21 mouse cellular contexts compared by ENCODE assay signal in genomic region chr15:62190977-62191614, GRCm38 (mm10).
A peak's percentile ranks its signal among the peaks of the same experiment; 100 is the strongest.
DNase-seq lines count a peak whose midpoint lies in the region; ATAC-seq and TF ChIP-seq lines count a peak whose summit lies in the region.
"Had no signal": no experiment of that assay in that cellular context is flagged by ENCODE, and none has a peak within 500 bp of the region (broad histone marks: within the 10 kb centered on the region; RNA-seq: fewer than 3 reads in every experiment).

No protein-coding gene starts in this region.

- peak overlapping the region; percentile 94 for H3K27ac ChIP-seq in MEL (ENCODE audit: control insufficient read depth, low read depth, low read length)
- H3K27ac ChIP-seq in liver, embryonic 16.5 days (ENCODE audit: low read length), result peak overlapping the region; percentile 92
- H3K27ac ChIP-seq: embryonic facial prominence, embryonic 10.5 days; gastrocnemius, adult 2 months; hindbrain, embryonic 15.5 days; intestine, embryonic 15.5 days; limb, embryonic 12.5 days had no signal

- TF ChIP-seq POLR2A in MEL (IDR thresholded peaks at IDR 0.05; ENCODE audit: control insufficient read depth in 1 of 2, insufficient read depth in 1 of 2, low read depth in 1 of 2, low read length in 2 of 2, poor library complexity in 1 of 2), result peak in 1 of 2 experiments; percentile 61; a peak in 2 of 4 replicates

- no peak for TF ChIP-seq CTCF in MEL (IDR thresholded peaks at IDR 0.05 in 2 of 3, conservative IDR thresholded peaks at IDR 0.05 in 1 of 3; ENCODE audit: control insufficient read depth in 1 of 3, insufficient read depth in 1 of 3, low read depth in 2 of 3, low read length in 3 of 3, poor library complexity in 1 of 3, severe bottlenecking in 1 of 3)

- TF ChIP-seq EP300 in MEL (IDR thresholded peaks at IDR 0.05; ENCODE audit: low read depth in 1 of 2, low read length in 2 of 2), result peak; percentile 93 to 94

- no peaks in the 10 kb centered on the region for H3K27me3 ChIP-seq in MEL (ENCODE audit: control insufficient read depth in 1 of 2, insufficient read depth in 2 of 2, low read length in 2 of 2)
- H3K27me3 ChIP-seq in liver, embryonic 16.5 days (ENCODE audit: control insufficient read depth, insufficient read depth, low read depth, low read length), result no peaks in the 10 kb centered on the region
- H3K27me3 ChIP-seq: hindbrain, embryonic 15.5 days; intestine, embryonic 15.5 days; limb, embryonic 12.5 days had no signal

- peak overlapping the region; percentile 24 for H3K4me2 ChIP-seq in liver, embryonic 16.5 days (ENCODE audit: low read depth, low read length)
- H3K4me2 ChIP-seq: hindbrain, embryonic 15.5 days; intestine, embryonic 15.5 days; limb, embryonic 12.5 days had no signal

- peaks cover 12 to 63% of the 10 kb centered on the region in 2 experiments for H3K36me3 ChIP-seq in MEL (ENCODE audit: control insufficient read depth in 1 of 2, insufficient read depth in 2 of 2, low read length in 2 of 2)
- H3K36me3 ChIP-seq in liver, embryonic 16.5 days (ENCODE audit: control insufficient read depth, insufficient read depth), result no peaks in the 10 kb centered on the region
- H3K36me3 ChIP-seq: embryonic facial prominence, embryonic 10.5 days; hindbrain, embryonic 15.5 days; intestine, embryonic 15.5 days; limb, embryonic 12.5 days had no signal

- no peak; the same call in 1 of the 2 replicates for TF ChIP-seq RAD21 in MEL (IDR thresholded peaks at IDR 0.05; ENCODE audit: low read depth, low read length)

- H3K4me1 ChIP-seq in MEL (ENCODE audit: control insufficient read depth in 1 of 2, insufficient read depth in 2 of 2, low read length in 2 of 2), result peaks cover 33 to 39% of the 10 kb centered on the region in 2 experiments
- peaks cover 22% of the 10 kb centered on the region for H3K4me1 ChIP-seq in liver, embryonic 16.5 days (ENCODE audit: control insufficient read depth, low read depth, low read length)
- H3K4me1 ChIP-seq: embryonic facial prominence, embryonic 10.5 days; hindbrain, embryonic 15.5 days; intestine, embryonic 15.5 days; limb, embryonic 12.5 days had no signal

- DNase-seq in MEL (ENCODE audit: low read depth, low spot score) (peak; percentile 96), liver (peak; percentile 83)
- peak; percentile 83 for DNase-seq in c-Kit-positive CD71-positive TER-119-negative erythroid progenitor cells, embryonic 14.5 days (ENCODE audit: low read depth)
- DNase-seq in T-cell, adult 2 months (ENCODE audit: low spot score), result no peak
- DNase-seq in embryo, embryonic 10 days (ENCODE audit: low spot score), result no peak
- DNase-seq in adrenal gland, adult 18-20 months (ENCODE audit: low spot score in 2 of 2), result no peak
- no peak for DNase-seq in ovary, postnatal 10 days (ENCODE audit: low spot score)
- DNase-seq: adrenal gland, adult 2 months; cerebellum, adult 8-10 months; cerebellum, postnatal 36 days; gastrocnemius, adult 2 months; kidney, adult 8-10 months; kidney, postnatal 14 days; layer of hippocampus, postnatal 36 days; lung, adult 2 months had no signal

- H3K9me3 ChIP-seq in MEL (replicated peaks; ENCODE audit: insufficient read depth, low read length), result no peaks in the 10 kb centered on the region
- no peaks in the 10 kb centered on the region for H3K9me3 ChIP-seq in liver, embryonic 16.5 days (replicated peaks; ENCODE audit: control insufficient read depth, low read length)
- H3K9me3 ChIP-seq: embryonic facial prominence, embryonic 10.5 days; hindbrain, embryonic 15.5 days; intestine, embryonic 15.5 days; limb, embryonic 12.5 days had no signal

- H3K79me2 ChIP-seq in MEL (ENCODE audit: control insufficient read depth, insufficient read depth, low read length, poor library complexity), result peaks cover 10% of the 10 kb centered on the region

- WGBS in liver, embryonic 16.5 days (ENCODE audit: insufficient replicate concordance), result 44% methylated on average over 5 of the region's 5 CpGs

- ATAC-seq in liver, embryonic 16.5 days (ENCODE audit: low read depth), result peak; percentile 93
- ATAC-seq: intestine, embryonic 15.5 days; midbrain, embryonic 16.5 days had no signal

- H3K9ac ChIP-seq in MEL (ENCODE audit: control insufficient read depth, low read depth, low read length, poor library complexity, severe bottlenecking), result peak overlapping the region; percentile 62
- H3K9ac ChIP-seq in liver, embryonic 16.5 days (ENCODE audit: low read depth, low read length), result no peak overlapping the region; the same call in 1 of the 2 replicates
- H3K9ac ChIP-seq: hindbrain, embryonic 15.5 days; intestine, embryonic 15.5 days; limb, embryonic 12.5 days had no signal

- peak overlapping the region in 1 of 2 experiments; percentile 10; a peak in 1 of 4 replicates for H3K4me3 ChIP-seq in MEL (ENCODE audit: control insufficient read depth in 1 of 2, insufficient read depth in 1 of 2, low read depth in 2 of 2, low read length in 2 of 2)
- H3K4me3 ChIP-seq in liver, embryonic 16.5 days (ENCODE audit: low read depth, low read length), result no peak overlapping the region
- H3K4me3 ChIP-seq: embryonic facial prominence, embryonic 10.5 days; gastrocnemius, adult 2 months; hindbrain, embryonic 15.5 days; intestine, embryonic 15.5 days; limb, embryonic 12.5 days had no signal

TF ChIP-seq in MEL, 35 proteins besides CTCF, POLR2A, EP300 and RAD21:
- TF ChIP-seq ZMIZ1 (IDR thresholded peaks at IDR 0.05; ENCODE audit: low read depth, low read length) (peak; percentile 49; the same call in 1 of the 2 replicates), JUND (IDR thresholded peaks at IDR 0.05; ENCODE audit: low read depth, low read length) (no peak; the same call in 1 of the 2 replicates), NELFE (IDR thresholded peaks at IDR 0.05; ENCODE audit: low read depth, low read length) (no peak), ETS1 (IDR thresholded peaks at IDR 0.05; ENCODE audit: low read depth, low read length) (peak; percentile 90), E2F4 (IDR thresholded peaks at IDR 0.05; ENCODE audit: borderline replicate concordance, low read depth, low read length) (no peak), MXI1 (IDR thresholded peaks at IDR 0.05; ENCODE audit: low read depth, low read length) (no peak; the same call in 1 of the 2 replicates), MYB (IDR thresholded peaks at IDR 0.05; ENCODE audit: low read depth, low read length) (peak; percentile 51), UBTF (IDR thresholded peaks at IDR 0.05; ENCODE audit: borderline replicate concordance, insufficient read depth, low read depth, low read length) (no peak), ZKSCAN1 (IDR thresholded peaks at IDR 0.05; ENCODE audit: low read depth, low read length) (no peak), GATA1 (IDR thresholded peaks at IDR 0.05; ENCODE audit: low read depth, low read length) (peak; percentile 93), TAL1 (IDR thresholded peaks at IDR 0.05; ENCODE audit: low read length) (peak; percentile 92), RCOR1 (IDR thresholded peaks at IDR 0.05; ENCODE audit: low read depth, low read length) (peak; percentile 77), TCF12 (IDR thresholded peaks at IDR 0.05; ENCODE audit: low read depth, low read length) (peak; percentile 91), MAX (IDR thresholded peaks at IDR 0.05; ENCODE audit: low read length) (peak; percentile 71; the same call in 1 of the 2 replicates), KAT2A (conservative IDR thresholded peaks at IDR 0.05; ENCODE audit: low read depth, low read length) (no peak), SIN3A (IDR thresholded peaks at IDR 0.05; ENCODE audit: low read length) (peak; percentile 92), POLR2AphosphoS5 (IDR thresholded peaks at IDR 0.05; ENCODE audit: borderline replicate concordance, low read depth, low read length) (no peak), ZC3H11A (IDR thresholded peaks at IDR 0.05; ENCODE audit: low read depth, low read length) (no peak; the same call in 1 of the 2 replicates), SMC3 (IDR thresholded peaks at IDR 0.05; ENCODE audit: low read depth, low read length) (no peak), TBP (IDR thresholded peaks at IDR 0.05; ENCODE audit: low read depth, low read length) (no peak; the same call in 1 of the 2 replicates), ELF1 (IDR thresholded peaks at IDR 0.05; ENCODE audit: low read depth, low read length) (0 out of 2 replicates have a peak, but pooled peaks have one; percentile 25), MEF2A (IDR thresholded peaks at IDR 0.05; ENCODE audit: extremely low read depth, insufficient replicate concordance, low read depth, low read length, poor library complexity, severe bottlenecking) (no peak), MYC (IDR thresholded peaks at IDR 0.05; ENCODE audit: low read depth, low read length) (no peak), MAZ (IDR thresholded peaks at IDR 0.05; ENCODE audit: low read depth, low read length) (0 out of 2 replicates have a peak, but pooled peaks have one; percentile 57), USF1 (IDR thresholded peaks at IDR 0.05; ENCODE audit: low read depth, low read length) (no peak), BHLHE40 (IDR thresholded peaks at IDR 0.05; ENCODE audit: borderline replicate concordance, low read depth, low read length) (peak; percentile 66; the same call in 1 of the 2 replicates), POLR2AphosphoS2 (IDR thresholded peaks at IDR 0.05; ENCODE audit: low read length) (no peak), MAFK (IDR thresholded peaks at IDR 0.05; ENCODE audit: borderline replicate concordance, low read depth, low read length) (no peak), GABPA (IDR thresholded peaks at IDR 0.05; ENCODE audit: low read depth, low read length) (no peak), CHD2 (IDR thresholded peaks at IDR 0.05; ENCODE audit: low read length) (peak; percentile 78), CHD1 (IDR thresholded peaks at IDR 0.05; ENCODE audit: low read depth, low read length) (no peak), NRF1 (IDR thresholded peaks at IDR 0.05; ENCODE audit: insufficient read depth, low read depth, low read length, poor library complexity, severe bottlenecking) (no peak), ZNF384 (IDR thresholded peaks at IDR 0.05; ENCODE audit: low read depth, low read length) (no peak), USF2 (IDR thresholded peaks at IDR 0.05; ENCODE audit: borderline replicate concordance in 1 of 2, insufficient read depth in 1 of 2, low read depth in 1 of 2, low read length in 2 of 2) (no peak), HCFC1 (IDR thresholded peaks at IDR 0.05; ENCODE audit: low read depth, low read length) (peak; percentile 67; the same call in 1 of the 2 replicates)

Comparison
In these comparisons a context has a peak if more than half of its experiments do, and no peak if none do; other contexts are left out.
1. DNase-seq: peak in MEL (single experiment), c-Kit-positive CD71-positive TER-119-negative erythroid progenitor cells, embryonic 14.5 days (single experiment) and liver (single experiment); none in T-cell, adult 2 months (single experiment), embryo, embryonic 10 days (single experiment), adrenal gland, adult 18-20 months (0 of 2) and ovary, postnatal 10 days (single experiment).